Mouse (Mus musculus) heart, postnatal 0 days (tissue): ENCODE measurements at regions not wholly inside any gene's neighbourhood (a gene's known extent, or its start where the extent isn't known, plus 50 kb on each side); places are given as distances from the start of the nearest gene placed in this dataset.

Experiments
- ATAC-seq: fragments of 200-750 bp; cut with Nextera tagmentation; 2 replicates; pipeline ENCODE4 v1.8.0; 2017; ENCODE audit warnings: low read depth, moderate number of reproducible peaks, moderate library complexity; ENCODE audit not compliant: insufficient read depth
- DNase-seq: peaks from one replicate; pipeline ENCODE4 v3.0.0-alpha.2; 2016; ENCODE audit warnings: low spot score
- H3K27ac ChIP-seq: fragments of 300-500 bp; sonication (generic); 2 replicates; pipeline ENCODE4 v1.5.1; 2014; ENCODE audit warnings: low read depth, mild to moderate bottlenecking
- H3K27me3 ChIP-seq: fragments of 300-500 bp; sonication (generic); 2 replicates; pipeline ENCODE4 v1.6.1; 2014; ENCODE audit warnings: low read length, mixed read lengths; ENCODE audit not compliant: control insufficient read depth, insufficient read depth
- H3K36me3 ChIP-seq: fragments of 300-500 bp; sonication (generic); replicated peaks from 2 replicates; pipeline ENCODE4 v1.6.1; 2014; ENCODE audit warnings: low read length, mixed read lengths; ENCODE audit not compliant: control insufficient read depth, insufficient read depth
- H3K4me1 ChIP-seq: fragments of 300-500 bp; sonication (generic); 2 replicates; pipeline ENCODE4 v1.6.1; 2014; ENCODE audit warnings: antibody characterized with exemption; ENCODE audit not compliant: control insufficient read depth, insufficient read depth
- H3K4me2 ChIP-seq: fragments of 300-500 bp; sonication (generic); 2 replicates; pipeline ENCODE4 v1.6.1; 2014; ENCODE audit warnings: low read depth, mild to moderate bottlenecking, low read length, moderate library complexity
- H3K4me3 ChIP-seq: fragments of 300-500 bp; sonication (generic); 2 replicates; pipeline ENCODE4 v1.5.1; 2014; ENCODE audit warnings: low read depth, low read length
- H3K9ac ChIP-seq: fragments of 300-500 bp; sonication (generic); replicated peaks from 2 replicates; pipeline ENCODE4 v1.6.1; 2014; ENCODE audit warnings: low read depth, low read length, mixed read lengths
- H3K9me3 ChIP-seq: fragments of 300-500 bp; sonication (generic); replicated peaks from 2 replicates; pipeline ENCODE4 v1.6.1; 2016; ENCODE audit warnings: low read length; ENCODE audit not compliant: control insufficient read depth
- CTCF ChIP-seq: IDR thresholded peaks from 2 replicates; pipeline ENCODE4 v1.5.1; 2016; ENCODE audit warnings: antibody characterized with exemption, control low read depth, low read depth
- EP300 ChIP-seq: IDR thresholded peaks from 2 replicates; pipeline ENCODE4 v1.6.1; 2016; ENCODE audit warnings: antibody characterized with exemption, low read depth
- WGBS: fragments of 180-500 bp; shearing (Covaris S2); extraction: QIAGEN DNeasy Blood & Tissue Kit; methylation state at CpG from one replicate; pipeline ENCODE4 v1.1.7; 2014; 5-methylcytosine and 5-hydroxymethylcytosine counted together

DNA sequence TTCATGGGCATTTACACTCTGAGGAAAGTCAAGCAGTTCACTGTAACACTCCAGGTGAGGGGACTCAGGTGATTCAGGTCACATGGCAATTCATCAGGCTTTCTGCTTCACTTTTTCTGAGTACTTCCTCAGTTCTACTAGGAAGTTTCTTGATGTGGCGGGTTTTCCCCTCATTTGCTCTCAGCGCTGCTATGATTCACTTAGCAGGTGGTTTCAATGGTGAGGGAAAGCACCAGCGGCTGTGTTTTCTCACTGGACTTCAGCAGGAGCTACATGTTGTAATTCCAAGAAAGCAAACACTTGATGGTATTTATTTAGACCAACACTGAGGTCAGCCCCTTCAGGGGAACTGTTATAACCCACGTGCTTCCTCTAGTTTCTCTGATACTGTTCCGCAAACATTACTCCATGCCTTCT is 229.4 kb downstream of the Gm7489 start:
- Histone ChIP-seq H3K36me3 (no peaks in the 10 kb centered on the region), H3K4me2 (no peak overlapping the region), H3K27me3 (no peaks in the 10 kb centered on the region), H3K9ac (no peak overlapping the region), H3K27ac (no peak overlapping the region), H3K9me3 (no peaks in the 10 kb centered on the region), H3K4me3 (no peak overlapping the region), H3K4me1 (no peaks in the 10 kb centered on the region)
- no peak for TF ChIP-seq CTCF
- ATAC-seq (no peak), DNase-seq (no peak)
- 68% methylated on average over 5 of the region's 5 CpGs for WGBS

DNA sequence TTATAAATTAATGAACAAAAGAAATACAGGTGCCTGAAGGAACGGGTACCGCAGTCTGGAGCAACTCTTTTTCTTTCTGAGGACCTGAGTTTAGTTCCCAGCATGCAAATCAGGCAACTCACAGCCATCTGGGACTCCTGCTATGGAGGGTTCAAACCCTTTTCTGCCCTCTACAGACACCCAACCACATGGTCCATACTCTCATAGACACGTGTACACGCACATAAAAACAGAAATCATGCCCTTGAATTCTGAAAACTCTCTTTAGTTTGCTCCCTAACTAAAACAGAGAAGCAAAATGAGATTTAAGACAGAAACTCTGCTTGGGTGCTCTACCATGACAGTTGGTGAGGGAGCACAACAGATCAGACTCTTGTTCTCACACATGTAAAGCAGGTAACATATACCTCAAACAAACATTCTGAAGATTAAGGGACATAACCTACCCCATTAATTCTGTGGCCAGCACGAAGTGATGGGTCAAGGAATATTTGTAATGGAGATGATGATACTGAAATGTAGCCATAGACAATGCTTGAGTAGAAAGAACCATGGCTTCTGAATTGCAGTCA is 233.3 kb downstream of the Gm7489 start:
- H3K4me1 ChIP-seq = no peaks in the 10 kb centered on the region
- 76% methylated on average over 5 of the region's 5 CpGs for WGBS
- H3K27me3 ChIP-seq = no peaks in the 10 kb centered on the region
- no peak overlapping the region for H3K27ac ChIP-seq
- H3K9ac ChIP-seq = no peak overlapping the region
- H3K36me3 ChIP-seq = no peaks in the 10 kb centered on the region
- TF ChIP-seq EP300 (no peak), CTCF (no peak)
- H3K4me2 ChIP-seq = no peak overlapping the region
- no peak overlapping the region for H3K4me3 ChIP-seq
- no peaks in the 10 kb centered on the region for H3K9me3 ChIP-seq
- ATAC-seq (no peak), DNase-seq (no peak)

- TF ChIP-seq EP300 (no peak), CTCF (no peak)
- WGBS = 81% methylated on average over 3 of the region's 3 CpGs
Observed at GRCm38 (mm10) chr15:54120456-54120855, 235.8 kb downstream of the Gm7489 start.

GRCm38 (mm10) chr15:54164350-54164749 is 279.6 kb downstream of the Gm7489 start:
- Histone ChIP-seq H3K4me2 (no peak overlapping the region), H3K9ac (no peak overlapping the region), H3K4me1 (no peaks in the 10 kb centered on the region), H3K27ac (no peak overlapping the region), H3K9me3 (no peaks in the 10 kb centered on the region), H3K27me3 (no peaks in the 10 kb centered on the region), H3K4me3 (no peak overlapping the region), H3K36me3 (no peaks in the 10 kb centered on the region)
- 52% methylated on average over 1 of the region's 1 CpGs for WGBS
- DNase-seq (no peak), ATAC-seq (no peak)
- no peak for TF ChIP-seq EP300
- no peak for TF ChIP-seq CTCF

More at GRCm38 (mm10) chr15:54120456-54120855, 235.8 kb downstream of the Gm7489 start:
- no peaks in the 10 kb centered on the region for H3K4me1 ChIP-seq
- no peaks in the 10 kb centered on the region for H3K27me3 ChIP-seq
- no peak overlapping the region for H3K4me3 ChIP-seq
- no peaks in the 10 kb centered on the region for H3K36me3 ChIP-seq
- no peak overlapping the region for H3K27ac ChIP-seq
- no peaks in the 10 kb centered on the region for H3K9me3 ChIP-seq
- DNase-seq (no peak), ATAC-seq (no peak)
- H3K9ac ChIP-seq = no peak overlapping the region
- H3K4me2 ChIP-seq = no peak overlapping the region

DNA sequence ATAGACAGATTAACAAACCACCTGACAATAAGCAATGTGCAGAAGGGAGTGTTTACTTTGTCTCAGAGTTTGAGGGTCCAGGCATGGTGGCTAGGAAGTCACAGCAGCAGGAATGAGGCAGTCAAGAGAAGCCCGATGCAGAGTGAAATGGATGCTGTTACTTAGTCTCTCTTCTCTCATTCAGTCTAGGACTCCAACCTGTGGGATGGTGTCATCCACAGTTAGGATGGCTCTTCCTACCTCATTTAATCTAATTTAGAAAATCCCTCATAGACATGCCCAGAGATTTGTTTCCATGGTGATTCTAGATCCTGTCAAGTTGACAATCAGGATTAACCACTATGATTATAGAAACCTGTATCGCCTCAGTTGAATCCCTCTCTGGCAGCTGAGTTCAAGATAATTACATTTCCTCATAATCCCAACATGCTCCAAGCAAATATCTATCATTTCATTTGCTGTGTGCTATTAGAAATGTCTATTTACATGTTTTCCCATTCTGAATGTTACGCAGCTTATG is 283.2 kb downstream of the Gm7489 start:
- no peak overlapping the region for H3K27ac ChIP-seq
- H3K27me3 ChIP-seq = no peaks in the 10 kb centered on the region
- H3K4me1 ChIP-seq = no peaks in the 10 kb centered on the region
- ATAC-seq (no peak), DNase-seq (no peak)
- no peak overlapping the region for H3K4me2 ChIP-seq
- no peak for TF ChIP-seq CTCF
- no peak for TF ChIP-seq EP300
- WGBS = 85% methylated on average over 3 of the region's 3 CpGs
- H3K9me3 ChIP-seq = no peaks in the 10 kb centered on the region
- H3K9ac ChIP-seq = no peak overlapping the region
- no peak overlapping the region for H3K4me3 ChIP-seq
- no peaks in the 10 kb centered on the region for H3K36me3 ChIP-seq

DNA sequence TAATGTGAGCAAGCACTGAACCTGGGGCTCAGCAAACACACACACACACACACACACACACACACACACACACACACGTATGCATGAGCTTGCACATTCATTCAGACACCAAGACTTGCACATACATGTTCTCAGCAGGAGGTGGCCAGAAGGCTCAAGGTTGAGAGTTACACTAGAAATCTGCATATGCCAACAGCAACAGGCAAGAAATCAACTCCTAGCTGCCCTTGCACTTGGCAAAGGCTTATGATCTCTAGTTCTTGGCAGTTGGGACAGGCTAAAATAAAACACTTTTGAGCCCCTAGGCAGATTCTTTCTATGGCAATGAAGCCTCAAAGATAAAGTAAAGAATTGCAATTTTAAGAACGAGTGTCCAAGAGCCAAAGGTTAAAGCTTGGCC is 292.5 kb downstream of the Gm7489 start:
- ATAC-seq (no peak), DNase-seq (no peak)
- Histone ChIP-seq H3K4me2 (no peak overlapping the region), H3K4me3 (no peak overlapping the region), H3K27ac (no peak overlapping the region), H3K36me3 (no peaks in the 10 kb centered on the region), H3K27me3 (no peaks in the 10 kb centered on the region), H3K9me3 (no peaks in the 10 kb centered on the region), H3K9ac (no peak overlapping the region), H3K4me1 (no peaks in the 10 kb centered on the region)
- 65% methylated on average over 2 of the region's 2 CpGs for WGBS
- TF ChIP-seq CTCF (no peak), EP300 (no peak)
